Mouse (Mus musculus): ENCODE data around the gene Sgo1.
"Not testable (repeated sequence)": the region's sequence is repeated elsewhere in the genome, so short reads cannot be mapped to it uniquely, and the experiment has no call there.

GRCm38 (mm10) chr17:53657391-53657790, 31.7 kb downstream of the Sgo1 start:
- not testable (repeated sequence) for TF ChIP-seq EP300 (IDR thresholded peaks at IDR 0.05; ENCODE audit: low read depth)
- peak; percentile 77 for TF ChIP-seq CTCF (IDR thresholded peaks at IDR 0.05; ENCODE audit: low read depth)
